Comparison of ENCODE assay signal across 8 mouse cellular contexts in the genomic region with DNA sequence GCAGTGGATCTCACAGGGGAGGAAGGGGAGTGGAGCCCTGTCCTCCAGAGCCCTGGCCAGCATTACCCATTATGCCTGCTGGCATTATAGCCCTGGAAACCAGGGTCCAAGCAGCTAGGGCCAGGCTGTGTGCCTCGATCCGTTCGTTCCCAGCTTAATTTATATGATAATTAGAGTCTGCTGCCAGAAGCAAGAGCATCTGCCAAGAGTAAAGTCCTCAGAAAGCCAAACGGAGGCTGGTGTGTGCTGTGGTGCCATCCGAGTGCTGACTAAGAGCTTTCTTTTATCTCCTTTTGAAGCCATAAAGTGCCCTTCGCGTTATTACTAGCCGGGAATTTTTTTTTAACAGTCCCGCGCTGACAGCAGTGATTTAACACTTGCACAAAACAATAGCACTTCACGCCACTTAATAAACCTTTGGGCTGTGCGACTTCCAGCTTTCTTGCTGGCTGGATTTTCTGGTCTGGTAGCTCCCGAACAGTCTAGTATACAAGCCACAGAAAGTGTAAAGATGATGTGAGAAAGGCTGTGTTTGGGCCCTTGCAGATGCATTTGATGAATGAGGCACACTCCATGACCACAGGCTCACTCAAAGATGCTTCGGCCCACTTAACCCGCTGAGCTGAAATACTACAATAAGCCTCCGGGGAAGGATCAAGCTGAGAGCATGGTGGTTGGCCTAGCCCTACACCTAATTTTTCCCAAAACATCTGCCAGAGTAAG. TPM values are rescaled to one million over a fixed set of nuclear protein-coding genes. Genes with fewer than 3 reads are reported as not detected.
A peak's percentile ranks its signal among the peaks of the same experiment; 100 is the strongest.
DNase-seq lines count a peak whose midpoint lies in the region; ATAC-seq and TF ChIP-seq lines count a peak whose summit lies in the region.
"Had no signal": no experiment of that assay in that cellular context is flagged by ENCODE, and none has a peak within 500 bp of the region (broad histone marks: within the 10 kb centered on the region; RNA-seq: fewer than 3 reads in every experiment).

No protein-coding gene starts in this region.

- no peak overlapping the region for H3K9ac ChIP-seq in embryonic facial prominence, embryonic 15.5 days
- 0 out of 2 replicates have a peak overlapping the region, but pooled peaks have one; percentile 9 for H3K9ac ChIP-seq in hindbrain, postnatal 0 days (replicated peaks; ENCODE audit: low read length)
- H3K9ac ChIP-seq in neural tube, embryonic 12.5 days: no peak overlapping the region
- H3K9ac ChIP-seq: liver, embryonic 14.5 days had no signal

- WGBS in embryonic facial prominence, embryonic 15.5 days: 15% methylated on average over 16 of the region's 16 CpGs
- 3% methylated on average over 16 of the region's 16 CpGs for WGBS in hindbrain, postnatal 0 days
- WGBS in neural tube, embryonic 12.5 days: 5% methylated on average over 16 of the region's 16 CpGs

- peak overlapping the region; percentile 34 for H3K4me2 ChIP-seq in embryonic facial prominence, embryonic 15.5 days (replicated peaks)
- peak overlapping the region; percentile 42 for H3K4me2 ChIP-seq in hindbrain, postnatal 0 days (ENCODE audit: low read depth, low read length)
- peak overlapping the region; percentile 50 for H3K4me2 ChIP-seq in neural tube, embryonic 12.5 days (replicated peaks)

- no peak overlapping the region for H3K4me3 ChIP-seq in embryonic facial prominence, embryonic 15.5 days (replicated peaks)
- no peak overlapping the region for H3K4me3 ChIP-seq in hindbrain, postnatal 0 days (ENCODE audit: low read length)
- no peak overlapping the region for H3K4me3 ChIP-seq in neural tube, embryonic 12.5 days

- H3K9me3 ChIP-seq in embryonic facial prominence, embryonic 15.5 days (replicated peaks): no peaks in the 10 kb centered on the region
- H3K9me3 ChIP-seq in hindbrain, postnatal 0 days (ENCODE audit: low read length): no peaks in the 10 kb centered on the region
- H3K9me3 ChIP-seq in neural tube, embryonic 12.5 days: no peaks in the 10 kb centered on the region

- peak; percentile 19 for DNase-seq in cerebellum, adult 9-10 months
- DNase-seq in hindbrain, postnatal 0 days (ENCODE audit: low spot score): peak; percentile 92
- DNase-seq in left cerebral cortex, adult 18-20 months (ENCODE audit: low spot score in 2 of 2): peak; percentile 5 to 33
- DNase-seq in urinary bladder, adult 2 months (ENCODE audit: low spot score): no peak
- no peak for DNase-seq in thymus, postnatal 4 days

- TF ChIP-seq CTCF in hindbrain, postnatal 0 days (IDR thresholded peaks at IDR 0.05; ENCODE audit: low read depth): no peak

- no peak for ATAC-seq in embryonic facial prominence, embryonic 15.5 days (ENCODE audit: insufficient number of reproducible peaks, low FRiP score, low TSS enrichment, low read depth)
- ATAC-seq in hindbrain, postnatal 0 days: peak; percentile 89
- ATAC-seq in neural tube, embryonic 12.5 days (ENCODE audit: low FRiP score, low read depth): peak; percentile 90

- H3K27me3 ChIP-seq in embryonic facial prominence, embryonic 15.5 days: peaks cover 3% of the 10 kb centered on the region; the same call in 1 of the 2 replicates
- no peaks in the 10 kb centered on the region for H3K27me3 ChIP-seq in hindbrain, postnatal 0 days (ENCODE audit: insufficient read depth, low read length)
- H3K27me3 ChIP-seq in neural tube, embryonic 12.5 days (replicated peaks): no peaks in the 10 kb centered on the region; the same call in 1 of the 2 replicates

- peaks cover 19% of the 10 kb centered on the region for H3K4me1 ChIP-seq in embryonic facial prominence, embryonic 15.5 days
- peaks cover 20% of the 10 kb centered on the region for H3K4me1 ChIP-seq in hindbrain, postnatal 0 days (ENCODE audit: insufficient read depth, low read length)
- H3K4me1 ChIP-seq in neural tube, embryonic 12.5 days: peaks cover 39% of the 10 kb centered on the region

- H3K27ac ChIP-seq in embryonic facial prominence, embryonic 15.5 days (replicated peaks): no peak overlapping the region; the same call in 1 of the 2 replicates
- peak overlapping the region; percentile 66 for H3K27ac ChIP-seq in hindbrain, postnatal 0 days
- 0 out of 2 replicates have a peak overlapping the region, but pooled peaks have one; percentile 3 for H3K27ac ChIP-seq in neural tube, embryonic 12.5 days
- H3K27ac ChIP-seq: liver, embryonic 14.5 days had no signal

- no peaks in the 10 kb centered on the region for H3K36me3 ChIP-seq in embryonic facial prominence, embryonic 15.5 days
- H3K36me3 ChIP-seq in hindbrain, postnatal 0 days (ENCODE audit: insufficient read depth, low read length): no peaks in the 10 kb centered on the region
- H3K36me3 ChIP-seq in neural tube, embryonic 12.5 days: no peaks in the 10 kb centered on the region

RNA-seq across cellular contexts. Expression of a gene that starts 52.9 kb away (rescaled TPM):
- polyA plus RNA-seq in embryonic facial prominence, embryonic 15.5 days (2015; fragmentation: Nextera tagmentation; extraction: Ambion mirVana): 1.2 and 2.6 TPM in 2 replicates
- 0.58 and 1.5 TPM in 2 replicates for total RNA-seq in hindbrain, postnatal 0 days (2014; rRNA removed)
- polyA plus RNA-seq in hindbrain, postnatal 0 days (2015; fragmentation: Nextera tagmentation; extraction: Ambion mirVana): 3.7 and 3.9 TPM in 2 replicates
- under 1 TPM; 0.40 to 0.65 TPM for total RNA-seq in left cerebral cortex, adult 18-20 months (2021)
- 1.5 and 2.5 TPM in 2 replicates for polyA plus RNA-seq in neural tube, embryonic 12.5 days (2016; fragmentation: Nextera tagmentation; extraction: Ambion mirVana)
- polyA plus RNA-seq in urinary bladder, adult 2 months (2012; rRNA removed): 0.04 TPM in 2 replicates

Comparison
In these comparisons a context has a peak if more than half of its experiments do, and no peak if none do; other contexts are left out.
1. DNase-seq: peak in cerebellum, adult 9-10 months (single experiment), hindbrain, postnatal 0 days (single experiment) and left cerebral cortex, adult 18-20 months (2 of 2); none in urinary bladder, adult 2 months (single experiment) and thymus, postnatal 4 days (single experiment).
2. Peak in every context shown above with its lines, with median percentiles within 50 percentile points of each other: H3K4me2 ChIP-seq.